Mouse (Mus musculus) neural tube, postnatal 0 days (tissue): ENCODE measurements around the gene Olfr430. TPM values are rescaled to one million over a fixed set of nuclear protein-coding genes. Genes with fewer than 3 reads are reported as not detected.

ENCODE experiments used
- polyA plus RNA-seq: library from polyadenylated mRNA; unstranded; fragments of >200 nt; fragmentation: Nextera tagmentation; extraction: Ambion mirVana; gene quantifications from 2 replicates; pipeline ENCODE4 v1.2.1, GENCODE M21; 2015

The Olfr430 gene
- not detected in 2 replicates for polyA plus RNA-seq

GRCm38 (mm10) chr1:174066305-174066704 lies at the start of gene Olfr430:
Gene Olfr430, plus strand, starts transcription at chr1:174066605.

GRCm38 (mm10) chr1:174031698-174032097 lies 34.7 kb upstream of the Olfr430 start, which contains the start of gene Ifi205:
Gene Ifi205, minus strand, starts transcription at chr1:174031810.

GRCm38 (mm10) chr1:174040523-174041177 lies 25.8 kb upstream of the Olfr430 start, which contains the start of gene Olfr433:
Gene Olfr433, plus strand, starts transcription at chr1:174040705.

GRCm38 (mm10) chr1:174048893-174049292 lies 17.5 kb upstream of the Olfr430 start, which contains the start of gene Olfr432:
Gene Olfr432, plus strand, starts transcription at chr1:174049205.

GRCm38 (mm10) chr1:174084031-174084430 lies 17.6 kb downstream of the Olfr430 start, which contains the start of gene Olfr429:
Gene Olfr429, plus strand, starts transcription at chr1:174084331.

GRCm38 (mm10) chr1:174096591-174096990 lies 30.2 kb downstream of the Olfr430 start, which contains the start of gene Olfr427:
Gene Olfr427, plus strand, starts transcription at chr1:174096891.

GRCm38 (mm10) chr1:174121062-174121461 lies 54.7 kb downstream of the Olfr430 start, which contains the start of gene Olfr231:
Gene Olfr231, minus strand, starts transcription at chr1:174121162.

Other genes with a start within 250 kb of the Olfr430 start
- gene Ifi211, start 153.6 kb upstream of the Olfr430 start, polyA plus RNA-seq, result 0.77 and 0.89 TPM in 2 replicates
- 2.5 TPM in 2 replicates for gene Mndal, start 124.1 kb upstream of the Olfr430 start, polyA plus RNA-seq
- gene Ifi203, start 123.9 kb upstream of the Olfr430 start, polyA plus RNA-seq, result 0.94 and 2.3 TPM in 2 replicates
- gene Ifi202b, start 83.9 kb upstream of the Olfr430 start, polyA plus RNA-seq, result not detected in 2 replicates
- gene Ifi205, start 34.8 kb upstream of the Olfr430 start, polyA plus RNA-seq, result 0.12 TPM in 1 of 2 replicates, not detected in the other
- gene Olfr433, start 25.9 kb upstream of the Olfr430 start, polyA plus RNA-seq, result not detected in 2 replicates
- gene Olfr432, start 17.4 kb upstream of the Olfr430 start, polyA plus RNA-seq, result not detected in 2 replicates
- not detected in 2 replicates for gene Olfr429, start 17.7 kb downstream of the Olfr430 start, polyA plus RNA-seq
- gene Olfr427, start 30.3 kb downstream of the Olfr430 start, polyA plus RNA-seq, result not detected in 2 replicates
- not detected in 2 replicates for gene Olfr231, start 54.6 kb downstream of the Olfr430 start, polyA plus RNA-seq
- gene Olfr424, start 64.9 kb downstream of the Olfr430 start, polyA plus RNA-seq, result not detected in 2 replicates
- not detected in 2 replicates for gene Olfr420, start 89.0 kb downstream of the Olfr430 start, polyA plus RNA-seq
- gene Spta1, start 106.2 kb downstream of the Olfr430 start, polyA plus RNA-seq, result not detected in 2 replicates
- gene Olfr419, start 185.5 kb downstream of the Olfr430 start, polyA plus RNA-seq, result not detected in 2 replicates